Mouse (Mus musculus): ENCODE measurements at regions not wholly inside any gene's neighbourhood (a gene's known extent, or its start where the extent isn't known, plus 50 kb on each side); places are given as distances from the start of the nearest gene placed in this dataset.

GRCm38 (mm10) chr7:34545906-34546305, 110.6 kb downstream of the Kctd15 start:
- Histone ChIP-seq H3K4me1 (no peaks in the 10 kb centered on the region), H3K27ac (no peak overlapping the region), H3K9me3 (no peaks in the 10 kb centered on the region), H3K4me2 (replicated peaks) (no peak overlapping the region), H3K9ac (no peak overlapping the region), H3K36me3 (no peaks in the 10 kb centered on the region), H3K4me3 (no peak overlapping the region), H3K27me3 (replicated peaks) (no peaks in the 10 kb centered on the region)
- 89% methylated on average over 11 of the region's 11 CpGs for WGBS
- no peak for ATAC-seq (ENCODE audit: low FRiP score, low read depth)

- no peak overlapping the region for H3K27ac ChIP-seq
- ATAC-seq (ENCODE audit: low FRiP score, low read depth), result no peak
- no peak overlapping the region for H3K9ac ChIP-seq
- no peaks in the 10 kb centered on the region for H3K27me3 ChIP-seq (replicated peaks)
- no peaks in the 10 kb centered on the region; the same call in 1 of the 2 replicates for H3K9me3 ChIP-seq
- no peak overlapping the region for H3K4me2 ChIP-seq (replicated peaks)
- WGBS, result 79% methylated on average over 4 of the region's 4 CpGs
- H3K36me3 ChIP-seq, result no peaks in the 10 kb centered on the region
- H3K4me1 ChIP-seq, result no peaks in the 10 kb centered on the region
- no peak overlapping the region for H3K4me3 ChIP-seq
Observed at GRCm38 (mm10) chr7:34541906-34542305, 114.6 kb downstream of the Kctd15 start.

GRCm38 (mm10) chr7:34541000-34541399, 115.5 kb downstream of the Kctd15 start:
- no peaks in the 10 kb centered on the region for H3K36me3 ChIP-seq

GRCm38 (mm10) chr7:34539856-34540255, 116.7 kb downstream of the Kctd15 start:
- H3K9ac ChIP-seq, result no peak overlapping the region
- no peak overlapping the region for H3K4me3 ChIP-seq
- ATAC-seq (ENCODE audit: low FRiP score, low read depth), result no peak
- no peaks in the 10 kb centered on the region for H3K4me1 ChIP-seq
- no peaks in the 10 kb centered on the region for H3K36me3 ChIP-seq
- no peak overlapping the region for H3K4me2 ChIP-seq (replicated peaks)
- no peak overlapping the region for H3K27ac ChIP-seq
- no peaks in the 10 kb centered on the region; the same call in 1 of the 2 replicates for H3K9me3 ChIP-seq
- WGBS, result 93% methylated on average over 2 of the region's 2 CpGs
- no peaks in the 10 kb centered on the region for H3K27me3 ChIP-seq (replicated peaks)

More at GRCm38 (mm10) chr7:34541000-34541399, 115.5 kb downstream of the Kctd15 start:
- Histone ChIP-seq H3K9ac (no peak overlapping the region), H3K27me3 (replicated peaks) (no peaks in the 10 kb centered on the region), H3K9me3 (no peaks in the 10 kb centered on the region; the same call in 1 of the 2 replicates), H3K4me3 (no peak overlapping the region), H3K27ac (no peak overlapping the region), H3K4me1 (no peaks in the 10 kb centered on the region), H3K4me2 (replicated peaks) (no peak overlapping the region)
- ATAC-seq (ENCODE audit: low FRiP score, low read depth), result no peak
- 75% methylated on average over 4 of the region's 4 CpGs for WGBS

GRCm38 (mm10) chr7:34538310-34539055, 118.0 kb downstream of the Kctd15 start:
- Histone ChIP-seq H3K36me3 (no peaks in the 10 kb centered on the region), H3K4me2 (replicated peaks) (no peak overlapping the region), H3K4me3 (no peak overlapping the region), H3K9me3 (no peaks in the 10 kb centered on the region; the same call in 1 of the 2 replicates), H3K27me3 (replicated peaks) (no peaks in the 10 kb centered on the region), H3K4me1 (no peaks in the 10 kb centered on the region), H3K9ac (no peak overlapping the region), H3K27ac (no peak overlapping the region)
- ATAC-seq (ENCODE audit: low FRiP score, low read depth), result no peak
- 86% methylated on average over 20 of the region's 20 CpGs for WGBS

GRCm38 (mm10) chr7:34537122-34537521, 119.4 kb downstream of the Kctd15 start:
- no peaks in the 10 kb centered on the region; the same call in 1 of the 2 replicates for H3K9me3 ChIP-seq

GRCm38 (mm10) chr7:34534241-34534640, 122.3 kb downstream of the Kctd15 start:
- H3K36me3 ChIP-seq, result no peaks in the 10 kb centered on the region
- no peak overlapping the region for H3K4me2 ChIP-seq (replicated peaks)
- no peak overlapping the region for H3K4me3 ChIP-seq
- WGBS, result 72% methylated on average over 5 of the region's 5 CpGs
- no peaks in the 10 kb centered on the region for H3K9me3 ChIP-seq
- ATAC-seq (ENCODE audit: low FRiP score, low read depth), result no peak
- H3K9ac ChIP-seq, result no peak overlapping the region
- H3K27ac ChIP-seq, result no peak overlapping the region
- H3K4me1 ChIP-seq, result no peaks in the 10 kb centered on the region
- no peaks in the 10 kb centered on the region for H3K27me3 ChIP-seq (replicated peaks)

More at GRCm38 (mm10) chr7:34537122-34537521, 119.4 kb downstream of the Kctd15 start:
- Histone ChIP-seq H3K27me3 (replicated peaks) (no peaks in the 10 kb centered on the region), H3K27ac (no peak overlapping the region), H3K4me3 (no peak overlapping the region), H3K9ac (no peak overlapping the region), H3K36me3 (no peaks in the 10 kb centered on the region), H3K4me1 (no peaks in the 10 kb centered on the region), H3K4me2 (replicated peaks) (no peak overlapping the region)
- WGBS, result 78% methylated on average over 9 of the region's 9 CpGs
- ATAC-seq (ENCODE audit: low FRiP score, low read depth), result no peak

- H3K9ac ChIP-seq, result no peak overlapping the region
- H3K9me3 ChIP-seq, result no peaks in the 10 kb centered on the region
- H3K36me3 ChIP-seq, result no peaks in the 10 kb centered on the region
- 88% methylated on average over 3 of the region's 3 CpGs for WGBS
- H3K27ac ChIP-seq, result no peak overlapping the region
- no peak overlapping the region for H3K4me3 ChIP-seq
- no peaks in the 10 kb centered on the region for H3K4me1 ChIP-seq
- ATAC-seq (ENCODE audit: low FRiP score, low read depth), result no peak
- H3K4me2 ChIP-seq (replicated peaks), result no peak overlapping the region
- H3K27me3 ChIP-seq (replicated peaks), result no peaks in the 10 kb centered on the region
Observed at GRCm38 (mm10) chr7:34531639-34532038, 124.9 kb downstream of the Kctd15 start.

- Histone ChIP-seq H3K36me3 (no peaks in the 10 kb centered on the region), H3K9ac (no peak overlapping the region), H3K27ac (no peak overlapping the region), H3K27me3 (replicated peaks) (no peaks in the 10 kb centered on the region), H3K4me2 (replicated peaks) (no peak overlapping the region), H3K4me1 (no peaks in the 10 kb centered on the region), H3K4me3 (no peak overlapping the region), H3K9me3 (no peaks in the 10 kb centered on the region)
- no peak for ATAC-seq (ENCODE audit: low FRiP score, low read depth)
- 65% methylated on average over 2 of the region's 2 CpGs for WGBS
Observed at GRCm38 (mm10) chr7:34507858-34508257, 114.7 kb upstream of the Lsm14a start.

GRCm38 (mm10) chr7:34506816-34507215, 113.7 kb upstream of the Lsm14a start:
- H3K36me3 ChIP-seq, result no peaks in the 10 kb centered on the region
- 68% methylated on average over 4 of the region's 4 CpGs for WGBS
- no peak for ATAC-seq (ENCODE audit: low FRiP score, low read depth)

GRCm38 (mm10) chr7:34493892-34494291, 100.8 kb upstream of the Lsm14a start:
- H3K27me3 ChIP-seq (replicated peaks), result no peaks in the 10 kb centered on the region
- H3K9me3 ChIP-seq, result 0 out of 2 replicates have a peak, but pooled peaks cover 4% of the 10 kb centered on the region
- no peak overlapping the region for H3K9ac ChIP-seq
- no peak overlapping the region for H3K4me3 ChIP-seq
- no peaks in the 10 kb centered on the region for H3K4me1 ChIP-seq
- no peaks in the 10 kb centered on the region for H3K36me3 ChIP-seq
- no peak for ATAC-seq (ENCODE audit: low FRiP score, low read depth)
- no peak overlapping the region for H3K4me2 ChIP-seq (replicated peaks)
- 78% methylated on average over 10 of the region's 10 CpGs for WGBS
- no peak overlapping the region for H3K27ac ChIP-seq

More at GRCm38 (mm10) chr7:34506816-34507215, 113.7 kb upstream of the Lsm14a start:
- Histone ChIP-seq H3K9ac (no peak overlapping the region), H3K4me1 (no peaks in the 10 kb centered on the region), H3K27me3 (replicated peaks) (no peaks in the 10 kb centered on the region), H3K4me3 (no peak overlapping the region), H3K4me2 (replicated peaks) (no peak overlapping the region), H3K27ac (no peak overlapping the region), H3K9me3 (no peaks in the 10 kb centered on the region)

- no peaks in the 10 kb centered on the region for H3K4me1 ChIP-seq
- no peak overlapping the region for H3K4me3 ChIP-seq
- H3K27me3 ChIP-seq (replicated peaks), result no peaks in the 10 kb centered on the region
- H3K9ac ChIP-seq, result no peak overlapping the region
- no peaks in the 10 kb centered on the region for H3K36me3 ChIP-seq
- WGBS, result 77% methylated on average over 18 of the region's 18 CpGs
- no peak overlapping the region for H3K27ac ChIP-seq
- H3K9me3 ChIP-seq, result no peaks in the 10 kb centered on the region; the same call in none of the 2 replicates
- H3K4me2 ChIP-seq (replicated peaks), result no peak overlapping the region
- no peak for ATAC-seq (ENCODE audit: low FRiP score, low read depth)
Observed at GRCm38 (mm10) chr7:34484908-34485598, 91.9 kb upstream of the Lsm14a start.
